Mouse (Mus musculus): ENCODE results near the gene Snx9.
A peak's percentile ranks its signal among the peaks of the same experiment; 100 is the strongest.

The Snx9 gene

DNA sequence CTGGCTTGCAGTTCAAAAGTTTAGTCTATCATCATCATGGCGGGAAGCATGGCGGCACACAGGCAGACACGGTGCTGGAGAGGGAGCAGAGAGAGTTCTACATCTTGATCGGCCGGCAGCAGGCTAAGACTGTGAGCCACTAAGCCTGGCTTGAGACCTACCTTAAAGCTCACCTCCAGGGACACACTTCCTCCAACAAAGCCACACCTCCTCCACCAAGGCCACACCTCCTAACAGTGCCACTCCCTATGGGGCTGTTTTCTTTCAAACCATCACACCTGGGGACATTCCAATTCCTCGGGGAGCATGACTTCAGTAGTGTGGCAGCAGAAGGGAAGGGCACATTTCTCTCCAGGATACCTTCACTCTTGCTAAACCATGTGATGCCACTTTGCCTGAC lies 127.4 kb downstream of the Snx9 start:
- DNase-seq (ENCODE audit: low spot score): no peak

- no peak for DNase-seq (ENCODE audit: low spot score)
Measured at GRCm38 (mm10) chr17:5969246-5969645, 128.1 kb downstream of the Snx9 start.

- DNase-seq (ENCODE audit: low spot score): no peak
Measured at GRCm38 (mm10) chr17:5970298-5970821, 129.2 kb downstream of the Snx9 start.

DNA sequence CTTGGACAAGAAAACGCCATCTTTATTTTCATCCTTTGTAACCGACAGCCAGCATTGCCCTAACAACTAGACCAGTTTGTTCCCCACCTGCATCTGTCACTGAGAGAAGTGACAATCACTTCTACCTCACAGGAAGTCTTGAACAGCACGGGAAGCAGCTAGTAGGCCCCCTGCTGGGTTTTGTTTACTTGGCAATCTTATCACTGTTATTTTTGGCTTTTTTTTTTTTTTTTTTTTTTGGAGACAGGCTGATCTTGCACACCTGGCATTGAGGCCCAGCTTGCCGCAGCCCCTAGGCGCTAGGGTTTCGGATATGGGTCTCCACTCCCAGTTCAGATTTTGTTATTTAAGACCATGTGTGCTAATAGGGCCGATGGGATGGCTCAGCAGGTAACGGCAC lies 132.4 kb downstream of the Snx9 start:
- DNase-seq (ENCODE audit: low spot score): peak; percentile 39

GRCm38 (mm10) chr17:5975099-5975977 lies 134.2 kb downstream of the Snx9 start:
- DNase-seq (ENCODE audit: low spot score): peak; percentile 80

DNA sequence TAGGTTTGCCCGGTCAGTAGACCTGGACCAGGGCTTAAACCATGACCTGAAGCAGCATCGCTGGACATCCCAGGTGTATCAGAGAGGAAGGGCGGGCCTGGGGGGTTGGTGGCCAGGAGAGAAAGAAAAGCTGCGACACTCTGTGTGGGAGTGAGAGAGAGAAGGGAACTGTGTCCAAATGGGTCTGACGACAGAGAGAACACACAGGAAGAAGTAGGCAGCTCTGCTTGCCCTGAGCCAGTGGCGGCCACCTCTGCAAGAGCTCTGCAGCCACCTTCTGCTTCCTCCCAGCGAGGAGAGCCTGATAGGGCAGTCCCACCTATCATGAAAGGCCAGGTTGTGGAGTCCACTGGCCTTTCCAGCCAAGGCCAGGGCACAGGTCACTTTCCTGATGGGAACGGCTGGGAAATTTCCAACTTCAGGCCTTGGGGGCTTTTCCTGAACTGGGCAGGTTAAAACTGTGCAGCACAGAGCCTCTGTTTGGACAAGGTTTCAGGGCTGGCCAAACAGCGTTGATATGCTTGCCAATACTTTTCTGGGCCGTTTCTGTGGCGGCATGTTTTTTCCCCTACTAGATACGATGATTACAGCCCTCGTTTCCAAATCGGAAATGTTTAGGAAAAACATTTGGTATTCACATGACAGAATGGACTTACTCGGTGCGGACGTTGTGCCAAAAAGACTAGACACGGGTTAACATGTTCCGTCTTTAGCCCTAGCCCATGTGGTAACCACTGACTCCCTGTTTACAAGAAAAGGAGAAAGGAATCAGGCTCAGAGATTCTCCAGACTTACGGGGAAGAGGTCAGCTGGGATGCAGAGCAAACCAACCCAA lies 135.3 kb downstream of the Snx9 start:
- peak; percentile 24 for DNase-seq (ENCODE audit: low spot score)

DNA sequence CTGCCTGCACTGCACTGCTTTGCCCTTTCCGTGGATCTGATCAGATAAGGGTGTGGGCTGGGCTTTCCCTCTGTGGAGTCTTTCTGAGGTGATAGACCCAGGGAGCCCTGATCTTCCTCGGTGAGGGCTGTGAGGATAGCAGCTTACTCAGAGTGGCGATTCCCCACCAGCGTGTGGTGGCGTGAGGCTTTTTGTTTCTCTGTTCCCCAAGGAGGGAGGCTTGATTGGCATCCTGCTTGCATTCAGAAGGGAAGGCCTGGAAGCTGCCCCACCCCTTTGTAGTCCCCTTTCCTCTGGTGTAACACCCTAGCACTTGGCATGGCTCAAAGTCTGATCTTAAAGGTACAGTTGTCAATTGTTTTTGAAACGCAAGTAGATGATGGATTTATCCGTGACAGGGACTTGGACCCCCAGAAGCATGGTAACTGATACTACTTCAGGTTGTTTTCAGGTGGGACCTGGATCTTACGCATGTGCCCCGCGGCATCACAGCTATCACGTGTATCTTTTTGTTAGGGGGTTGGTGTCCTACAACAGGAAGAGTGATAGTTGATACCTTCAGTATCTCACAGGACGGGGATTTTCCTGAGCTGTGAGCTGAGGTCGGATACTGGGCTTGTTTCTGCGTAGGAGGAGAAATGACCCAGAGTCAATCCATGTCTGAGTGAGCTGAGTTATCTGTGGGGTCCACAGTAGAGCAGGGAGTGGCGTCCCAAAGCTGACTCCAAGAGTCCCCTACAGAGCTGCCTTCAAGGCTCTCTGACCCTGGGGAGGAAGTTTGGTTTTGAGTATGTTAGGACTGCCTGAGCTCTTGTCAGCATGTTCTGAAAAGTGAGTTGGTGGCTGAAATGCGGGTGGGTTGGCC lies 136.2 kb downstream of the Snx9 start:
- no peak for DNase-seq (ENCODE audit: low spot score)

DNA sequence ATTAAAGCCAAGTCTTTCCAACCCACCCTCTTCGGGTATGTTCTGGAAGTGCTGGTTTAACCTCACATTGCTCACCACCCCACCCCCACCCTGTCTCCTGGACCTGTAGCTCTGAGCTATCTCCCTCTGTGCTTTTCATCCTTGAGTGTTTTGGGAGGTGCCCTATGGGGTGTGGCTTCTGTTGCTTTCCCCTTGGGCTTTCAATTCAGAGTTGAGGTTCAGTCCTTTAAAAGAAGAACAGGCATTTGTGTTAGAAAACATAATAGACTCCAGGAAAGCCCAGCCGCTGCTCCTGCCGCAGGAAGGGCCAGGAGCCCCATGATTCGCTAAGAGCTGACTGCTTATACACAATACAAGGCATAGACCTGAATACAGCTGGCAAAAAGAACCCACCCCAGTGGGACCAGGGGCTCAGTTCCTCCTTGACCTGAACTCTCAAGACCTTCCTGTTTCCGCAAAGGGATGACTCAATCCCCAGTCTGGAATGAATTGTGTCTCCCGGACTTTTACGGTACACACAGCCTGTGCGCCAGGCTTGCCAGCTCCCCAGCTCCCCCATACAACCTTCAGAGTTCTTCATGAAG lies 136.9 kb downstream of the Snx9 start:
- DNase-seq (ENCODE audit: low spot score): no peak

DNA sequence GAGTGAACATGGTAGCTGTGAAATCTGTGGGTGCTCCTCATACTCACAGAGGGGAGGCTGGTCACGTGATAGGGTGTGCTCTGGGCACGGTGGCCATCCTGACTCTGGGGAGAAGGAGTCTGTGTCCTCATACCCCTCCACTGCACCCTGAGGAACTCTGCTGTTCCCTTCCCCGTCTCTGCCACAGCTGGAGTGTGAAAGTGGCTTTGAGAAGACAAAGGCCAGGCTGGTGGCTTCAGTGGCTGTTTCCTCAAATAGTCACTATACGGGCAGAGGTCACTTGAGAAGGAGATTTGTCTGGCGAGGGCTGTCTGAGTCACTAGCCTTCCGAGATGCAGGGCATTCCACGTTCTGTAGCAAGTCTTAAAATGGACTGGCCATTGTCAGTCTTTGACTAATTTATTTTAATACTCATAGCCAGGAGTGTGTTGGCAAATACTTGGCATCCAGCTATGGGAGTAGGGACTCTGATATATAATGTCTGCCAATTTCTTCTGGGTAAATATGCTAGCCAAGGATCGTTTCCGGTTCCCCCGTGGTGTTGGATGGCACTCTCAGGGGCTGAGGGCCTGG lies 137.5 kb downstream of the Snx9 start:
- no peak for DNase-seq (ENCODE audit: low spot score)

GRCm38 (mm10) chr17:5980860-5981259 lies 139.7 kb downstream of the Snx9 start:
- peak; percentile 18 for DNase-seq (ENCODE audit: low spot score)

All from T-cell, adult 2 months (primary cell).